ENCODE assay signal across 9 mouse cellular contexts in genomic region chr12:76177000-76177863, GRCm38 (mm10). TPM values are rescaled to one million over a fixed set of nuclear protein-coding genes. Genes with fewer than 3 reads are reported as not detected.
DNase-seq lines count a peak whose midpoint lies in the region; ATAC-seq and TF ChIP-seq lines count a peak whose summit lies in the region.
"Had no signal": no experiment of that assay in that cellular context is flagged by ENCODE, and none has a peak within 500 bp of the region (broad histone marks: within the 10 kb centered on the region; RNA-seq: fewer than 3 reads in every experiment).

TSS of gene Esr2 (minus strand) at chr12:76177259.

- no peaks in the 10 kb centered on the region for H3K36me3 ChIP-seq in ES-E14 (ENCODE audit: control insufficient read depth, insufficient read depth, low read length, poor library complexity, severe bottlenecking)
- no peaks in the 10 kb centered on the region for H3K36me3 ChIP-seq in liver, embryonic 13.5 days

- peak within 1 kb of the TSS; percentile 73 for H3K4me3 ChIP-seq in gastrocnemius, adult 2 months
- peak within 1 kb of the TSS; percentile 63 to 69 for H3K4me3 ChIP-seq in ES-E14 (ENCODE audit: insufficient read depth in 1 of 2, low read depth in 1 of 2, low read length in 2 of 2, poor library complexity in 1 of 2, severe bottlenecking in 1 of 2)
- peak within 1 kb of the TSS; percentile 39 for H3K4me3 ChIP-seq in liver, embryonic 13.5 days (replicated peaks)

- ATAC-seq in hematopoietic stem cell, adult 5-6 weeks (replicated peaks in 1 of 2; ENCODE audit: insufficient read depth in 1 of 2, low FRiP score in 2 of 2, low TSS enrichment in 1 of 2, low read depth in 1 of 2, poor library complexity in 2 of 2, severe bottlenecking in 2 of 2) = peak; percentile 56 to 71; a peak in 3 of 4 replicates
- ATAC-seq in liver, embryonic 13.5 days (ENCODE audit: low read depth) = no peak
- ATAC-seq in monocyte, adult 5-6 weeks (replicated peaks; ENCODE audit: insufficient number of reproducible peaks, low FRiP score, low TSS enrichment, poor library complexity, severe bottlenecking) = 0 out of 2 replicates have a peak, but pooled peaks have one; percentile 12

- in situ Hi-C loops in ES-E14 (cut with MboI; ENCODE audit: low sequenced_read_pairs in 2 of 2, unreplicated experiment in 2 of 2) = loop anchor here in 1 of 2 experiments (25.0 kb wide), 2 partner anchors 165 to 390 kb away; no protein-coding TSS in a partner anchor

- H3K27me3 ChIP-seq in liver, embryonic 13.5 days = peaks cover 36% of the 10 kb centered on the region

- DNase-seq in gastrocnemius, adult 2 months = peak; percentile 39
- no peak for DNase-seq in gastrocnemius, postnatal 25 days
- DNase-seq in ES-E14 (ENCODE audit: low read depth, low spot score) = no peak
- peak; percentile 58 for DNase-seq in embryo, embryonic 9.5 days (ENCODE audit: extremely low spot score)
- DNase-seq in liver, embryonic 13.5 days = no peak
- DNase-seq in layer of hippocampus, adult 9-11 months = no peak

- no peaks in the 10 kb centered on the region for H3K4me1 ChIP-seq in ES-E14 (ENCODE audit: control insufficient read depth in 2 of 2, insufficient read depth in 2 of 2, low read length in 2 of 2, poor library complexity in 1 of 2)
- peaks cover 6% of the 10 kb centered on the region; the same call in 1 of the 2 replicates for H3K4me1 ChIP-seq in liver, embryonic 13.5 days (replicated peaks)

- H3K27ac ChIP-seq in gastrocnemius, adult 2 months = no peak within 1 kb of the TSS
- H3K27ac ChIP-seq in ES-E14 (ENCODE audit: insufficient read depth, low read depth, low read length, poor library complexity, severe bottlenecking) = no peak within 1 kb of the TSS; the same call in 1 of the 2 replicates
- H3K27ac ChIP-seq in liver, embryonic 13.5 days = no peak within 1 kb of the TSS

- H3K9ac ChIP-seq in ES-E14 (ENCODE audit: insufficient read depth, low read depth, low read length, poor library complexity, severe bottlenecking) = peak within 1 kb of the TSS; percentile 63
- H3K9ac ChIP-seq in liver, embryonic 13.5 days = no peak within 1 kb of the TSS

- no peaks in the 10 kb centered on the region for H3K9me3 ChIP-seq in ES-E14 (ENCODE audit: control insufficient read depth, insufficient read depth, low read depth, low read length)
- H3K9me3 ChIP-seq in liver, embryonic 13.5 days (replicated peaks) = no peaks in the 10 kb centered on the region

- TF ChIP-seq CTCF in gastrocnemius, adult 2 months (IDR thresholded peaks at IDR 0.05) = no peak

- H3K4me2 ChIP-seq in liver, embryonic 13.5 days = peak within 1 kb of the TSS; percentile 65

- WGBS in liver, embryonic 13.5 days (ENCODE audit: insufficient replicate concordance) = 2% methylated on average over 39 of the region's 39 CpGs

- intact Hi-C loops in gastrocnemius, adult 2 months (cut with DNase I) = loop anchor here (5.0 kb wide), 1 partner anchor 40 kb away; no protein-coding TSS in a partner anchor

TF ChIP-seq in ES-E14, 5 proteins besides CTCF, POLR2A, EP300 and RAD21:
- no peak for TF ChIP-seq ZNF384 (IDR thresholded peaks at IDR 0.05; ENCODE audit: low read depth, low read length)
- TF ChIP-seq HCFC1 (IDR thresholded peaks at IDR 0.05; ENCODE audit: borderline replicate concordance, insufficient read depth, low read length) = no peak
- TF ChIP-seq MAFK (IDR thresholded peaks at IDR 0.05; ENCODE audit: insufficient read depth, low read depth, low read length) = no peak
- TF ChIP-seq ZC3H11A (IDR thresholded peaks at IDR 0.05; ENCODE audit: borderline replicate concordance, low read depth, low read length) = no peak
- TF ChIP-seq CHD2 (IDR thresholded peaks at IDR 0.05; ENCODE audit: low read depth, low read length) = no peak

RNA-seq across cellular contexts. Expression of gene Esr2, which starts in this region (rescaled TPM):
- total RNA-seq in gastrocnemius, adult 2 months (2021) = under 1 TPM; 0.08 to 0.13 TPM
- not detected for total RNA-seq in gastrocnemius, postnatal 25 days (2021)
- 0.16 and 0.22 TPM in 2 replicates for total RNA-seq in ES-E14 (2012; rRNA removed)
- total RNA-seq in hematopoietic stem cell, adult 5-6 weeks (2017) = 0.13 TPM in 1 of 2 replicates, not detected in the other
- 0.05 TPM in 1 of 2 replicates, not detected in the other for polyA plus RNA-seq in liver, embryonic 13.5 days (2015; fragmentation: Nextera tagmentation; extraction: Ambion mirVana)
- not detected in 3 replicates for total RNA-seq in monocyte, adult 5-6 weeks (2017)
- total RNA-seq: MEL had no signal

Comparison
In these comparisons a context has a peak if more than half of its experiments do, and no peak if none do; other contexts are left out.
1. Peak in DNase-seq and H3K4me3 ChIP-seq in gastrocnemius, adult 2 months; RNA of the gene not detected or under 1 TPM.
2. Peak in ATAC-seq in hematopoietic stem cell, adult 5-6 weeks; RNA of the gene not detected or under 1 TPM.
3. Peak in ATAC-seq in monocyte, adult 5-6 weeks; RNA of the gene not detected or under 1 TPM.